Mouse (Mus musculus) B cell, adult 2 months (primary cell): ENCODE measurements around the gene Mfsd7a.
"Not testable (repeated sequence)": the region's sequence is repeated elsewhere in the genome, so short reads cannot be mapped to it uniquely, and the experiment has no call there.

ENCODE experiments used
- DNase-seq, 2 experiments: peaks; one replicate each; pipeline ENCODE4 v3.0.0; 2022

Mfsd7a gene

GRCm38 (mm10) chr5:108448785-108449668 lies at the start of gene Mfsd7a:
TSS of gene Mfsd7a (minus strand) at chr5:108448891.
- DNase-seq, result no peak

- not testable (repeated sequence) for DNase-seq
Observed at GRCm38 (mm10) chr5:108486148-108486547, 37.5 kb upstream of the Mfsd7a start.

- DNase-seq, result peak; percentile 69 to 70
Observed at GRCm38 (mm10) chr5:108485239-108485638, 36.5 kb upstream of the Mfsd7a start.

- DNase-seq, result no peak
Observed at GRCm38 (mm10) chr5:108483006-108483405, 34.3 kb upstream of the Mfsd7a start.

GRCm38 (mm10) chr5:108475977-108476376 lies 27.3 kb upstream of the Mfsd7a start:
- no peak for DNase-seq

GRCm38 (mm10) chr5:108473737-108474136 lies 25.0 kb upstream of the Mfsd7a start:
- no peak for DNase-seq

GRCm38 (mm10) chr5:108469617-108470016 lies 20.9 kb upstream of the Mfsd7a start:
- no peak for DNase-seq

GRCm38 (mm10) chr5:108466647-108467046 lies 18.0 kb upstream of the Mfsd7a start:
- no peak for DNase-seq

- DNase-seq, result no peak
Observed at GRCm38 (mm10) chr5:108465131-108465891, 16.6 kb upstream of the Mfsd7a start.

GRCm38 (mm10) chr5:108462446-108462845 lies 13.8 kb upstream of the Mfsd7a start:
- DNase-seq, result no peak

GRCm38 (mm10) chr5:108461082-108462065 lies 12.7 kb upstream of the Mfsd7a start, which contains the start of gene Pcgf3:
TSS of gene Pcgf3 (plus strand) at chr5:108461232.
- DNase-seq, result peak; percentile 99

GRCm38 (mm10) chr5:108460461-108460860 lies 11.8 kb upstream of the Mfsd7a start:
- DNase-seq, result no peak

- no peak for DNase-seq
Observed at GRCm38 (mm10) chr5:108458706-108459105, 10.0 kb upstream of the Mfsd7a start.

- no peak for DNase-seq
Observed at GRCm38 (mm10) chr5:108454094-108454493, 5.4 kb upstream of the Mfsd7a start.

- DNase-seq, result no peak
Observed at GRCm38 (mm10) chr5:108452422-108452821, 3.7 kb upstream of the Mfsd7a start.

GRCm38 (mm10) chr5:108451611-108452010 lies 2.9 kb upstream of the Mfsd7a start:
- no peak for DNase-seq

- DNase-seq, result no peak
Observed at GRCm38 (mm10) chr5:108450837-108451540, 2.3 kb upstream of the Mfsd7a start.

GRCm38 (mm10) chr5:108447857-108448256 lies 834 bp downstream of the Mfsd7a start:
- DNase-seq, result no peak

- DNase-seq, result no peak
Observed at GRCm38 (mm10) chr5:108446973-108447372, 1.7 kb downstream of the Mfsd7a start.

GRCm38 (mm10) chr5:108436101-108436500 lies 12.6 kb downstream of the Mfsd7a start:
- no peak for DNase-seq

- DNase-seq, result peak; percentile 96
Observed at GRCm38 (mm10) chr5:108433804-108434587, 14.7 kb downstream of the Mfsd7a start, which contains the start of gene Atp5k. TSS of gene Atp5k (minus strand) at chr5:108434448.
